Mouse (Mus musculus): ENCODE measurements around the gene Gm13420. TPM values are rescaled to one million over a fixed set of nuclear protein-coding genes. Genes with fewer than 3 reads are reported as not detected.

The Gm13420 gene
- polyA plus RNA-seq, 1 experiment from 2014 or later: not detected

- ATAC-seq (ENCODE audit: low FRiP score): no peak
- Histone ChIP-seq H3K9me3 (ENCODE audit: control insufficient read depth, low read length) (no peaks in the 10 kb centered on the region), H3K4me2 (replicated peaks; ENCODE audit: low read depth, low read length) (no peak overlapping the region), H3K36me3 (ENCODE audit: control insufficient read depth, insufficient read depth, low read length) (peaks cover 10% of the 10 kb centered on the region; the same call in 1 of the 2 replicates), H3K27me3 (ENCODE audit: control insufficient read depth, insufficient read depth, low read length) (no peaks in the 10 kb centered on the region), H3K27ac (ENCODE audit: low read depth, low read length) (no peak overlapping the region), H3K4me3 (ENCODE audit: low read depth, low read length) (no peak overlapping the region), H3K4me1 (replicated peaks; ENCODE audit: control insufficient read depth, insufficient read depth, low read length) (no peaks in the 10 kb centered on the region), H3K9ac (ENCODE audit: low read depth, low read length) (no peak overlapping the region)
- no peak for DNase-seq (ENCODE audit: low spot score)
- WGBS: 83% methylated on average over 3 of the region's 3 CpGs
Measured at GRCm38 (mm10) chr2:29731545-29731944, 19.9 kb downstream of the Gm13420 start.

DNA sequence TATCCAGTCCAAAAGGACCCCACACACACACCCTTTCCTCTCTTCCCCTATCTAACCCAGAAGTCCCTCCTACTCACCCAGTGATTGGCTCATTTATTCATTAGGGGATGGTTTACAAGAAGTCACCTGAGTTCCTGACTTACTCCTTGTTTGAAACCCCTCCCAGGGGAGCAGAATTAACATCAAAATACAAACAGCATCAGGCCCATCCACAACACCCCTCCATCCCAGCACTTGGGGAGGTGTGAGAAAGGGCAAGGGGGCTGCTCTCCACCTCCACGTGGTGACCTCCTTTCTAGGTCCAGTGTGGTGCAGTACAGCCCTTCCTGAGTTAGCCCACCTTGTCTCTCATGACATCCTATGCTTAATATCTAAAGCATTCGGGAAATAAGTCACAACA, 22.0 kb downstream of the Gm13420 start:
- Histone ChIP-seq H3K27me3 (ENCODE audit: control insufficient read depth, insufficient read depth, low read length) (no peaks in the 10 kb centered on the region), H3K4me3 (ENCODE audit: low read depth, low read length) (no peak overlapping the region), H3K9ac (ENCODE audit: low read depth, low read length) (no peak overlapping the region), H3K9me3 (ENCODE audit: control insufficient read depth, low read length) (no peaks in the 10 kb centered on the region), H3K36me3 (ENCODE audit: control insufficient read depth, insufficient read depth, low read length) (0 out of 2 replicates have a peak, but pooled peaks cover 6% of the 10 kb centered on the region), H3K4me2 (replicated peaks; ENCODE audit: low read depth, low read length) (no peak overlapping the region), H3K27ac (ENCODE audit: low read depth, low read length) (no peak overlapping the region), H3K4me1 (replicated peaks; ENCODE audit: control insufficient read depth, insufficient read depth, low read length) (no peaks in the 10 kb centered on the region)
- ATAC-seq (ENCODE audit: low FRiP score): no peak
- DNase-seq (ENCODE audit: low spot score): no peak
- WGBS: 44% methylated on average over 2 of the region's 2 CpGs

DNA sequence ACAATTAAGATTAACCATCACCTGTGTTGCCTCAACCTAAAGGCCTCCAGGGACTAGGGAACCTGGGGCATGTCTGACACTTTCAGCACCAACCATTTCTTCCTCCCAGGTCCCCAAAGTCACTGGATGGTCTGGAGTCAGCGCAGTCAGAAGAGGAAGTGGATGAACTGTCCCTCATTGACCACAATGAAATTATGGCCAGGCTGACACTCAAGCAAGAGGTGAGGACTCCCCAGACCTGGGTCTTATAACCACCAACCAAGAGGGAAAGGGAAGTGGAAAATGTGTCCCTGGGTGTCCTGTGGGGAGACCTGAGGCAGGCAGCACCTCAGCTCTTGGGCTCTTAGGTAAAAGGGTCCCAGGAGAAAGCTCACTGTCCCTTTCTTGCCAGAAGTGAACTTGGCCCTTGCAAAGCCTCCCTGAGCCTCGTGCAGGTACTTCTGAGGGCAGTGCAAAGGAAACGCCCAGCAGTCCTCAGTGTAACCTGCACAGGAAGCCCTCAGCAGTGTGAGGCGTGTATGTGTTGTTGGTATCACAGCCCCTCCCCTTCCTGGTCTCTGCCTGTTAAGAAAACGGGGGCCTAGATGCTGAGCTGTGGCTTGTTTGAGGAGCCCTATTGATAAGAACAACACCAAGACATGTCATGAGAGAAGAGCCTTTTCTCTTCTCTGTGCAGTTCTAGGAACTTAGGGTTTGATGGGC, 26.7 kb downstream of the Gm13420 start:
- Histone ChIP-seq H3K9ac (ENCODE audit: low read depth, low read length) (no peak overlapping the region), H3K4me2 (replicated peaks; ENCODE audit: low read depth, low read length) (no peak overlapping the region), H3K36me3 (ENCODE audit: control insufficient read depth, insufficient read depth, low read length) (0 out of 2 replicates have a peak, but pooled peaks cover 5% of the 10 kb centered on the region), H3K27ac (ENCODE audit: low read depth, low read length) (no peak overlapping the region), H3K4me3 (ENCODE audit: low read depth, low read length) (no peak overlapping the region), H3K9me3 (ENCODE audit: control insufficient read depth, low read length) (no peaks in the 10 kb centered on the region), H3K27me3 (ENCODE audit: control insufficient read depth, insufficient read depth, low read length) (no peaks in the 10 kb centered on the region), H3K4me1 (replicated peaks; ENCODE audit: control insufficient read depth, insufficient read depth, low read length) (no peaks in the 10 kb centered on the region)
- ATAC-seq (ENCODE audit: low FRiP score): no peak
- 86% methylated on average over 5 of the region's 5 CpGs for WGBS
- DNase-seq (ENCODE audit: low spot score): no peak

DNA sequence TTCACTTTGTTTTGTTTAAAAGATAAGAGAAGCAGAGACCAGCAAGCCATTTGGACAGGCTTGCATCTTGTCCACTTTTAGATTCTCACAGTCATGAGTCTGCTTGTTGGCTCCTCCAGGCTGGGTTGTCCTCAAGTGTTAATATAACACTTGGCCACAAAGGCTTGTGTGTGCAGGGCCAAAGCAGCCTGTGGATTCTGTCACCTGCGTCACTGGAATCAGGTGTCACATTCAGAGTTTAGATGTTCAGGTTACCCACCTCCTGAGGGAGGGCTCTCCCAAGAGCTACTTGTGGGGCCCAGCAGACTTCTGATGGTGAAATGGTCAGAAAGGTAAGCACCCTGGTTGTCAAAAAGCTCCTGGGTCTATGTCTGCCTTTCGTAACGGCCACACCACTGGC, 28.4 kb downstream of the Gm13420 start:
- no peak for ATAC-seq (ENCODE audit: low FRiP score)
- H3K9ac ChIP-seq (ENCODE audit: low read depth, low read length): no peak overlapping the region
- 93% methylated on average over 3 of the region's 3 CpGs for WGBS
- H3K9me3 ChIP-seq (ENCODE audit: control insufficient read depth, low read length): no peaks in the 10 kb centered on the region
- H3K4me3 ChIP-seq (ENCODE audit: low read depth, low read length): no peak overlapping the region
- H3K36me3 ChIP-seq (ENCODE audit: control insufficient read depth, insufficient read depth, low read length): 0 out of 2 replicates have a peak, but pooled peaks cover 5% of the 10 kb centered on the region
- no peaks in the 10 kb centered on the region for H3K4me1 ChIP-seq (replicated peaks; ENCODE audit: control insufficient read depth, insufficient read depth, low read length)
- H3K27ac ChIP-seq (ENCODE audit: low read depth, low read length): no peak overlapping the region
- no peak for DNase-seq (ENCODE audit: low spot score)
- H3K4me2 ChIP-seq (replicated peaks; ENCODE audit: low read depth, low read length): no peak overlapping the region
- H3K27me3 ChIP-seq (ENCODE audit: control insufficient read depth, insufficient read depth, low read length): no peaks in the 10 kb centered on the region

DNA sequence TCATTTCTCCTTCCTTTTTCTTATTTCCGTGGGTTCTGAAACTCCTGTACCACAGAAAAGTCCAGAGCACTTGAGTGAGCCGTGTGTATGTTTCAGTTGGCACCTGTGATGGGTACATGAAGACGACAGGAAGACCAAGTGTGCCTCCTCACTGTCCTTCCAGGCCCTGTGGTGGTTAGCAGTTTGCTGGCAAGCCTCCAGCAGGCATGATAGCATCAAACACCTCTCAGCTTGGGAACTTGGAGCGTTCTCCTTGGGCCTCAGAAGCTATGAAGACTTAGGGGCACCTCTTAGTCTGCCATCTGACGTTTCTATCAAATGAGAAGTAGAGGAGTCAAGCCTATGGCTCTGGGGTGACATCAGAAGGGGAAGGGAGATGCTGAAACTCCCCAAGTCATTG, 32.9 kb downstream of the Gm13420 start:
- Histone ChIP-seq H3K27me3 (ENCODE audit: control insufficient read depth, insufficient read depth, low read length) (no peaks in the 10 kb centered on the region), H3K27ac (ENCODE audit: low read depth, low read length) (no peak overlapping the region), H3K9me3 (ENCODE audit: control insufficient read depth, low read length) (no peaks in the 10 kb centered on the region), H3K4me2 (replicated peaks; ENCODE audit: low read depth, low read length) (no peak overlapping the region), H3K4me3 (ENCODE audit: low read depth, low read length) (no peak overlapping the region), H3K4me1 (replicated peaks; ENCODE audit: control insufficient read depth, insufficient read depth, low read length) (no peaks in the 10 kb centered on the region), H3K36me3 (ENCODE audit: control insufficient read depth, insufficient read depth, low read length) (0 out of 2 replicates have a peak, but pooled peaks cover 5% of the 10 kb centered on the region), H3K9ac (ENCODE audit: low read depth, low read length) (no peak overlapping the region)
- no peak for DNase-seq (ENCODE audit: low spot score)
- WGBS: 94% methylated on average over 5 of the region's 5 CpGs
- no peak for ATAC-seq (ENCODE audit: low FRiP score)

DNA sequence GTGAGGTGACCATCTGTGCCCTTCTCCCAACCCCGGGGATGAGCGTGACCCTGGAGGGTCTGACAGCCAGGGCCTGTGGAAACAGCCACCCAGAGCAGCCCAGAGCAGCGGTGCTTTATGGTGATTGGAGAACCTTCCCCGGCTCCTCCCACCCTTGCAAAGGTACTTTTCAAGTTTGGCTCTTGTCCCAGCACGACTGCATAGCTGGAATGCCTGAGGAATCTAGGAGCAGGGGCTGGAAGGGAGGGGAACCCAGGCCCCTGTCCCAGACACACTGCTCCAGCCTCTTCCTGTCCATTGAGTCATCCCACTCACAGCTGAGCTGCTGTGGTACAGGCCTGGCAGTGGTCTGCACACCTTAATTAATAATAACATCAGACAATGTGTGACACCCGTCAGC, 34.8 kb downstream of the Gm13420 start:
- Histone ChIP-seq H3K36me3 (ENCODE audit: control insufficient read depth, insufficient read depth, low read length) (no peaks in the 10 kb centered on the region; the same call in 1 of the 2 replicates), H3K27ac (ENCODE audit: low read depth, low read length) (no peak overlapping the region), H3K9ac (ENCODE audit: low read depth, low read length) (no peak overlapping the region), H3K9me3 (ENCODE audit: control insufficient read depth, low read length) (no peaks in the 10 kb centered on the region), H3K27me3 (ENCODE audit: control insufficient read depth, insufficient read depth, low read length) (no peaks in the 10 kb centered on the region), H3K4me2 (replicated peaks; ENCODE audit: low read depth, low read length) (no peak overlapping the region), H3K4me1 (replicated peaks; ENCODE audit: control insufficient read depth, insufficient read depth, low read length) (no peaks in the 10 kb centered on the region), H3K4me3 (ENCODE audit: low read depth, low read length) (no peak overlapping the region)
- ATAC-seq (ENCODE audit: low FRiP score) (no peak), DNase-seq (ENCODE audit: low spot score) (peak; percentile 22)
- WGBS: 21% methylated on average over 6 of the region's 6 CpGs

DNA sequence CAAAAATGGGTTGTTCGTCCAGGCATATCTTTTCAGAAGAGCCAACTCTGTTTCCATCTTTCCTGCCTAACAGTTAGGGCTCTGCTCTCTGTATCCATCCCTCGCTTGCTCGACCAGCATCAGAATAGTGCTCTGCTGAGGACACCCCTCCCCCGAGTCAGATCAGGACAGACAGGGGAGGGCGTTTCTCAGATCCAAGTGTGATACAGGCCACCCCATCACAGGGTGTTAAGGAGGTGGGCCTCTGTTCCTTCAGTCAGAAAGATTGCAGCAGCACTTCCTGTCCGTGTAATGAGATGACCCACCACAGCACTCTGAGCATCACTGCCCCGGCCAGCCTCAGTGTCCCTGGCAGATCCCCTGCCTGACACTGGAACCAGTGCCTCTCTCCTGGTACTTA, 35.3 kb downstream of the Gm13420 start:
- no peak overlapping the region for H3K27ac ChIP-seq (ENCODE audit: low read depth, low read length)
- H3K36me3 ChIP-seq (ENCODE audit: control insufficient read depth, insufficient read depth, low read length): no peaks in the 10 kb centered on the region; the same call in 1 of the 2 replicates
- no peak overlapping the region for H3K4me3 ChIP-seq (ENCODE audit: low read depth, low read length)
- H3K4me2 ChIP-seq (replicated peaks; ENCODE audit: low read depth, low read length): no peak overlapping the region
- H3K27me3 ChIP-seq (ENCODE audit: control insufficient read depth, insufficient read depth, low read length): no peaks in the 10 kb centered on the region
- H3K9ac ChIP-seq (ENCODE audit: low read depth, low read length): no peak overlapping the region
- no peaks in the 10 kb centered on the region for H3K9me3 ChIP-seq (ENCODE audit: control insufficient read depth, low read length)
- ATAC-seq (ENCODE audit: low FRiP score) (no peak), DNase-seq (ENCODE audit: low spot score) (no peak)
- H3K4me1 ChIP-seq (replicated peaks; ENCODE audit: control insufficient read depth, insufficient read depth, low read length): no peaks in the 10 kb centered on the region
- WGBS: 45% methylated on average over 7 of the region's 7 CpGs

- no peak for DNase-seq (ENCODE audit: low spot score)
- WGBS: 83% methylated on average over 5 of the region's 5 CpGs
- no peak for ATAC-seq (ENCODE audit: low FRiP score)
- H3K4me2 ChIP-seq (replicated peaks; ENCODE audit: low read depth, low read length): no peak overlapping the region
- H3K4me1 ChIP-seq (replicated peaks; ENCODE audit: control insufficient read depth, insufficient read depth, low read length): no peaks in the 10 kb centered on the region
- no peaks in the 10 kb centered on the region for H3K9me3 ChIP-seq (ENCODE audit: control insufficient read depth, low read length)
- no peaks in the 10 kb centered on the region for H3K27me3 ChIP-seq (ENCODE audit: control insufficient read depth, insufficient read depth, low read length)
- no peak overlapping the region for H3K4me3 ChIP-seq (ENCODE audit: low read depth, low read length)
- H3K27ac ChIP-seq (ENCODE audit: low read depth, low read length): no peak overlapping the region
- no peaks in the 10 kb centered on the region; the same call in 1 of the 2 replicates for H3K36me3 ChIP-seq (ENCODE audit: control insufficient read depth, insufficient read depth, low read length)
- no peak overlapping the region for H3K9ac ChIP-seq (ENCODE audit: low read depth, low read length)
Measured at GRCm38 (mm10) chr2:29714127-29714526, 37.4 kb downstream of the Gm13420 start.

DNA sequence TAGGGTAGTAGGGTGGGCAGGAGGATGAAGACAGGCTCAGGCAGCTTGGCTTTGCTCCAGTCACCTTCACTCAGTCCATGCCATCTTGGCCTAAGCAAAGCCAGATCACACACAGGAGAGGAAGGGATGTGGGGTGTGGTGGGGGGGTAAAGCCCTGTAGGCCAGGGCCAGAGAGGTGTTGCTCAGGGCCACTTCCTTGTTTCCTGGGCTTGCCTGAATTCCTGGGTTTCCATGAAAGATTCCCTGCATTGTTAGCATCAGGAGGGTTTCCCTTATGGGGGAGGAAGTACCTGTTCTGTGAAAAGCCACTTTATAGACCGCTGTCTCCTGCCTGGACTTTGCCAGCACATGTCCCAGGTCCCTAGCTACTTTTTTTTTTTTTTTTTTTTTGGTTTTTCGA, 38.0 kb downstream of the Gm13420 start:
- no peak overlapping the region for H3K9ac ChIP-seq (ENCODE audit: low read depth, low read length)
- H3K27ac ChIP-seq (ENCODE audit: low read depth, low read length): no peak overlapping the region
- DNase-seq (ENCODE audit: low spot score) (no peak), ATAC-seq (ENCODE audit: low FRiP score) (no peak)
- no peaks in the 10 kb centered on the region for H3K27me3 ChIP-seq (ENCODE audit: control insufficient read depth, insufficient read depth, low read length)
- no peak overlapping the region for H3K4me2 ChIP-seq (replicated peaks; ENCODE audit: low read depth, low read length)
- no peaks in the 10 kb centered on the region; the same call in 1 of the 2 replicates for H3K36me3 ChIP-seq (ENCODE audit: control insufficient read depth, insufficient read depth, low read length)
- H3K4me3 ChIP-seq (ENCODE audit: low read depth, low read length): no peak overlapping the region
- no peaks in the 10 kb centered on the region for H3K4me1 ChIP-seq (replicated peaks; ENCODE audit: control insufficient read depth, insufficient read depth, low read length)
- H3K9me3 ChIP-seq (ENCODE audit: control insufficient read depth, low read length): no peaks in the 10 kb centered on the region
- 94% methylated on average over 1 of the region's 2 CpGs for WGBS

Measured in hindbrain, embryonic 11.5 days (tissue).